Mouse (Mus musculus) kidney, adult 2 months (tissue): ENCODE measurements around the gene Olfr469.
"Not testable (repeated sequence)": the region's sequence is repeated elsewhere in the genome, so short reads cannot be mapped to it uniquely, and the experiment has no call there.

Source experiments
- CTCF ChIP-seq: fragments of 200-500 bp; conservative IDR thresholded peaks from 2 replicates; pipeline ENCODE4 v1.5.1; 2011; ENCODE audit warnings: low read depth, mild to moderate bottlenecking, control low read depth, low read length, moderate library complexity, mixed read lengths; ENCODE audit not compliant: insufficient read depth, insufficient read length
- POLR2A ChIP-seq: fragments of 200-500 bp; IDR thresholded peaks from one replicate; pipeline ENCODE4 v1.6.1; 2011; ENCODE audit warnings: low read depth, low read length, control low read depth

DNA sequence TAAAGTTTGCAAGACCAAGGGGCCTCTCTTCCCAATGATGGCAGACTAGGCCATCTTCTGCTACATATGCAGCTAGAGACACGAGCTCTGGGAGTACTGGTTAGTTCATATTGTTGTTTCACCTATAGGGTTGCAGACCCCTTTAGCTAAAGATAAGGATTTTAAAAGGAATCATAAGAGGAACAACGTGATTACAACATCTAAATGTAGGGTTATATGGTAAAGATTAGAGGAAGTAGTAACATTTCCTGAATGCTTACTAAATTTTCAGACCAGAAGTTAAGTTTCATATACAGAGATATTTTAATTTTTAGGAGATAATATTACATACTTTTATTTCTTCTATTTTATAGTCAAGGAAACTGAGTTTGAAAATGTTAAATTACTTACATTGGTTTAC lies 1.5 kb downstream of the Olfr469 start:
- TF ChIP-seq CTCF, POLR2A: not testable (repeated sequence)
